Mouse (Mus musculus) cerebellum, adult 2 months (tissue): ENCODE data around the gene Spry1. TPM values are rescaled to one million over a fixed set of nuclear protein-coding genes. Genes with fewer than 3 reads are reported as not detected.

Experiments
- DNase-seq, 2 experiments: peaks; one replicate each; pipeline ENCODE4 v3.0.0; 2021
- H3K27ac ChIP-seq: fragments of 200-500 bp; 2 replicates; pipeline ENCODE4 v1.5.1; 2012; ENCODE audit warnings: low read length, control low read depth, inconsistent platforms; ENCODE audit not compliant: insufficient read depth
- H3K27me3 ChIP-seq: fragments of 200-500 bp; 2 replicates; pipeline ENCODE4 v1.6.1; 2012; ENCODE audit warnings: inconsistent platforms, mild to moderate bottlenecking, low read length, moderate library complexity; ENCODE audit not compliant: control insufficient read depth, insufficient read depth
- H3K4me1 ChIP-seq: fragments of 200-500 bp; 2 replicates; pipeline ENCODE4 v1.6.1; 2011; ENCODE audit warnings: low read length; ENCODE audit not compliant: control insufficient read depth, insufficient read depth
- H3K4me3 ChIP-seq: fragments of 200-500 bp; replicated peaks from 2 replicates; pipeline ENCODE3; 2011; ENCODE audit warnings: mild to moderate bottlenecking, low read depth, low read length, control low read depth; ENCODE audit not compliant: insufficient read depth
- CTCF ChIP-seq: fragments of 200-500 bp; IDR thresholded peaks from 2 replicates; pipeline ENCODE4 v1.5.1; 2011; ENCODE audit warnings: low read depth, mild to moderate bottlenecking, control low read depth, low read length, moderate library complexity, borderline replicate concordance; ENCODE audit not compliant: insufficient read depth
- POLR2A ChIP-seq: fragments of 200-500 bp; IDR thresholded peaks from 2 replicates; pipeline ENCODE4 v1.6.1; 2011; ENCODE audit warnings: low read length, control low read depth, borderline replicate concordance; ENCODE audit not compliant: insufficient read depth
- WGBS: fragments of 180-500 bp; shearing (Covaris S2); methylation state at CpG from one replicate; pipeline ENCODE4 v1.1.7; 2018; 5-methylcytosine and 5-hydroxymethylcytosine counted together
- polyA plus RNA-seq: library from polyadenylated mRNA; depleted of rRNA; stranded (reverse); fragments of >200 nt; gene quantifications from 2 replicates; pipeline ENCODE4 v1.2.3, GENCODE M21; 2012

Spry1 gene
- polyA plus RNA-seq, 1 experiment, result 11.6 TPM

GRCm38 (mm10) chr3:37667119-37667467, 27.3 kb downstream of the Spry1 start:
- TF ChIP-seq POLR2A (no peak), CTCF (no peak)
- no peak for DNase-seq
- Histone ChIP-seq H3K27me3 (no peaks in the 10 kb centered on the region; the same call in 1 of the 2 replicates), H3K27ac (no peak overlapping the region), H3K4me1 (no peaks in the 10 kb centered on the region), H3K4me3 (no peak overlapping the region)
- 72% methylated on average over 2 of the region's 2 CpGs for WGBS

- TF ChIP-seq CTCF (no peak), POLR2A (no peak)
- Histone ChIP-seq H3K4me1 (no peaks in the 10 kb centered on the region), H3K27me3 (no peaks in the 10 kb centered on the region; the same call in 1 of the 2 replicates), H3K4me3 (no peak overlapping the region), H3K27ac (no peak overlapping the region)
- no peak for DNase-seq
- WGBS, result 47% methylated on average over 7 of the region's 7 CpGs
Observed at GRCm38 (mm10) chr3:37667736-37668135, 28.0 kb downstream of the Spry1 start.

GRCm38 (mm10) chr3:37668652-37669051, 28.9 kb downstream of the Spry1 start:
- no peaks in the 10 kb centered on the region; the same call in 1 of the 2 replicates for H3K27me3 ChIP-seq
- WGBS, result 90% methylated on average over 12 of the region's 12 CpGs
- no peak for TF ChIP-seq CTCF
- no peak for TF ChIP-seq POLR2A
- H3K27ac ChIP-seq, result no peak overlapping the region
- DNase-seq, result no peak
- no peak overlapping the region for H3K4me3 ChIP-seq
- H3K4me1 ChIP-seq, result no peaks in the 10 kb centered on the region

- H3K27ac ChIP-seq, result no peak overlapping the region
- no peak for TF ChIP-seq POLR2A
- no peak for TF ChIP-seq CTCF
- 96% methylated on average over 20 of the region's 20 CpGs for WGBS
- no peaks in the 10 kb centered on the region for H3K4me1 ChIP-seq
- no peak overlapping the region for H3K4me3 ChIP-seq
- DNase-seq, result no peak
- no peaks in the 10 kb centered on the region; the same call in 1 of the 2 replicates for H3K27me3 ChIP-seq
Observed at GRCm38 (mm10) chr3:37669100-37669499, 29.4 kb downstream of the Spry1 start.

GRCm38 (mm10) chr3:37672266-37673040, 32.7 kb downstream of the Spry1 start:
- Histone ChIP-seq H3K4me1 (no peaks in the 10 kb centered on the region), H3K27ac (no peak overlapping the region), H3K4me3 (no peak overlapping the region), H3K27me3 (no peaks in the 10 kb centered on the region; the same call in 1 of the 2 replicates)
- TF ChIP-seq CTCF (no peak), POLR2A (no peak)
- peak in 1 of 2 experiments; percentile 13 for DNase-seq
- WGBS, result 47% methylated on average over 15 of the region's 15 CpGs

- Histone ChIP-seq H3K27ac (no peak overlapping the region), H3K4me3 (no peak overlapping the region), H3K4me1 (no peaks in the 10 kb centered on the region), H3K27me3 (no peaks in the 10 kb centered on the region)
- 45% methylated on average over 13 of the region's 13 CpGs for WGBS
- TF ChIP-seq POLR2A (no peak), CTCF (no peak)
- DNase-seq, result no peak
Observed at GRCm38 (mm10) chr3:37673513-37674261, 33.9 kb downstream of the Spry1 start.

GRCm38 (mm10) chr3:37675056-37675525, 35.3 kb downstream of the Spry1 start:
- WGBS, result 86% methylated on average over 11 of the region's 11 CpGs
- Histone ChIP-seq H3K27me3 (no peaks in the 10 kb centered on the region), H3K4me3 (no peak overlapping the region), H3K27ac (no peak overlapping the region), H3K4me1 (no peaks in the 10 kb centered on the region)
- DNase-seq, result no peak
- TF ChIP-seq POLR2A, result no peak
- TF ChIP-seq CTCF, result no peak

GRCm38 (mm10) chr3:37676291-37676690, 36.5 kb downstream of the Spry1 start:
- H3K4me1 ChIP-seq, result no peaks in the 10 kb centered on the region
- DNase-seq, result no peak
- no peak overlapping the region for H3K27ac ChIP-seq
- no peaks in the 10 kb centered on the region for H3K27me3 ChIP-seq
- no peak for TF ChIP-seq POLR2A
- no peak for TF ChIP-seq CTCF
- 82% methylated on average over 8 of the region's 8 CpGs for whole genome bisulfite sequencing
- H3K4me3 ChIP-seq, result no peak overlapping the region
